Mouse (Mus musculus) gastrocnemius, adult 2 months (tissue): ENCODE measurements around the gene Iyd. TPM values are rescaled to one million over a fixed set of nuclear protein-coding genes. Genes with fewer than 3 reads are reported as not detected.
A peak's percentile ranks its signal among the peaks of the same experiment; 100 is the strongest.
"Not testable (repeated sequence)": the region's sequence is repeated elsewhere in the genome, so short reads cannot be mapped to it uniquely, and the experiment has no call there.

Experiments used
- DNase-seq: peaks from one replicate; pipeline ENCODE4 v3.0.0; 2022
- H3K27ac ChIP-seq: fragments of 200-600 bp; 2 replicates; pipeline ENCODE4 v1.8.1; 2022; ENCODE audit warnings: mild to moderate bottlenecking
- H3K4me3 ChIP-seq: fragments of 200-600 bp; 2 replicates; pipeline ENCODE4 v1.8.1; 2022; ENCODE audit warnings: mild to moderate bottlenecking, moderate library complexity
- CTCF ChIP-seq: fragments of 200-600 bp; IDR thresholded peaks from 2 replicates; pipeline ENCODE4 v1.8.1; 2022; ENCODE audit warnings: antibody characterized with exemption, mild to moderate bottlenecking, moderate library complexity
- intact Hi-C: fragments of 180-260 bp; cut with DNase I; formaldehyde crosslinking; loops from one replicate; pipeline ENCODE4 v1.15.1; 2025
- long read RNA-seq, 2 experiments: library from polyadenylated mRNA; stranded (forward); transcript quantifications; one replicate each; pipeline ENCODE4 v2.0.0; 2021
- total RNA-seq, 2 experiments: library from RNA; stranded (reverse); gene quantifications; 2 replicates each; pipeline ENCODE4 v1.2.3; 2021

The Iyd gene
- total RNA-seq, result not detected
- long read RNA-seq, experiment 1, result 0 reads
- long read RNA-seq, experiment 2, result 0 reads

GRCm38 (mm10) chr10:3540003-3540827 lies at the start of gene Iyd:
Gene Iyd, plus strand, starts transcription at chr10:3540240.
- TF ChIP-seq CTCF, result no peak
- DNase-seq, result no peak
- intact Hi-C loops, result no loop called here
- no peak within 1 kb of the TSS for H3K4me3 ChIP-seq
- no peak within 1 kb of the TSS for H3K27ac ChIP-seq

GRCm38 (mm10) chr10:3496791-3497190 lies 43.2 kb upstream of the Iyd start:
- Histone ChIP-seq H3K27ac (no peak overlapping the region), H3K4me3 (no peak overlapping the region)
- intact Hi-C loops, result no loop called here
- DNase-seq, result no peak
- no peak for TF ChIP-seq CTCF

DNA sequence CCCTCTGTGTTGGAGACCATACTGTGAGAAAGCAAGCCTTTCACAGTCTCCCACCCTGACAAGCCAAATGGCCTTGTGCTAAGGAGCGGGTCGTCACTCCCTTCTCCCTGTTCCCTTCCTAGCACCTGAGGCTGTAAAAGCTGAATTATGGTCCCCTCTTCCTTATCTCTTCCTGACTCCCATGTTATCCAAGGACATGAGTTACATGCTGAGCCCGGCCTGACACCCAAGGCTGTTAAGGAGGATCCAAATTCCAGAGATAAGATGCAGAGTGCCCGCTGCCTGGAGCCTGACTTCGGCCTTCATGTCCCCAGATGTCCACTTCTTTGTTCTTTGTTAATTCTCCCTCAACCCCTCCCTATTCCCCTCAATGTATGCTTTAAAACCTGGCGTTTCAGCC lies 39.2 kb upstream of the Iyd start:
- H3K27ac ChIP-seq, intact Hi-C loops, DNase-seq, H3K4me3 ChIP-seq: not testable (repeated sequence)

DNA sequence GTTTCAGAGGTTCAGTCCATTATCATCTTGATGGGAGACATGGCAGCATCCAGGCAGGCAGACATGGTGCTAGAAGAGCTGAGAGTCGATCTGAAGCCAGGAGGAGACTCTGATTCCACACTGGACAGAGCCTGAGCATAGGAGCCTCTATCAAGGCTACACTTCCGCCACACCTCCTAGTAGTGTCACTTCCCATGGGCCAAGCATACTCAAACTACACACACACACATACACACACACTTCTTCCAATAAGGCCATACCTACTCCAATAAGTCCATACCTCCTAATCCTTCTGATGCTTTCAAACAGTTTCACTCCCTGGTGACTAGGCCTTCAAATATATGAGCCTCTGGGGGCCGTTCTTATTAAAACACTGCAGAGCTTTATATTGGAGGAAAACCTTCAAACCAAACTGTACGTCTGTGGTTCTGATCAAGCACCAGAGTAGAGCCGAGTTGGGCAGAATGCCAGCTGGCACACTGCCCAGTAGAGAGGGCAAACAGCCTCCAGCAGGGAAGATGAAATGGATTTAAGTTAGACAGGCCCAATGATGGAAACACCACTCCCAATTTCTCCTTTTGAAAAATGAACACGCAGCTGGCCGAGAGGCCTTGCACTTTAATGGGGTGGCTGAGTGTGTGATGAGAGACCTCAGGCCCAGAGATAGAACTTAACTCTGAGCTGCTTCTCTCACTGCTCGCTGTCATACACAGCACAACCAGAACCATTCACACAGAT lies 32.4 kb upstream of the Iyd start:
- intact Hi-C loops, result no loop called here
- no peak overlapping the region for H3K27ac ChIP-seq
- no peak overlapping the region for H3K4me3 ChIP-seq
- no peak for TF ChIP-seq CTCF
- DNase-seq, result peak; percentile 51

DNA sequence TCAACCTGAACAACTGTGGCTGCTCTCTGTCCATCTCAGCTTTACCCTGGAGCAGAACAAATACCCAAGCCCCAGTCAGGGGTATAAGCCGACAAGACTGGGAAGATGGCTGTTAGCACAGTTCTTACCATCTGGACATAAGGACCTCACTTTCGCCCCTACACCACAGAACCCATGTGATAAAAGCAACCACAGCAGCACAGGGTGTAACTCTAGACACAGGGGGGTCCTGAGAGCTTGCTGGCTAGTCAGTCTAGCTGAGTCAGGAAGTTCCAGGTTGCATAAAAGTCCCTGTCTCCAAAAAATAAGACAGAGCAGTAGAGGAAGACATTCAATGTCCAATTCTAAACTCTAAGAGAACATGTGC lies 31.8 kb upstream of the Iyd start:
- no peak for DNase-seq
- intact Hi-C loops, result no loop called here
- TF ChIP-seq CTCF, result no peak
- Histone ChIP-seq H3K4me3 (no peak overlapping the region), H3K27ac (no peak overlapping the region)

GRCm38 (mm10) chr10:3508746-3509145 lies 31.3 kb upstream of the Iyd start:
- intact Hi-C loops, result no loop called here
- Histone ChIP-seq H3K27ac (no peak overlapping the region), H3K4me3 (no peak overlapping the region)
- DNase-seq, result no peak
- no peak for TF ChIP-seq CTCF

- H3K4me3 ChIP-seq, result no peak overlapping the region
- no peak for TF ChIP-seq CTCF
- no peak for DNase-seq
- intact Hi-C loops, result no loop called here
- H3K27ac ChIP-seq, result no peak overlapping the region
Observed at GRCm38 (mm10) chr10:3509663-3510277, 30.3 kb upstream of the Iyd start.

GRCm38 (mm10) chr10:3510486-3510885 lies 29.6 kb upstream of the Iyd start:
- no peak for DNase-seq
- TF ChIP-seq CTCF, result no peak
- H3K27ac ChIP-seq, result no peak overlapping the region
- intact Hi-C loops, result no loop called here
- H3K4me3 ChIP-seq, result no peak overlapping the region

- DNase-seq, result no peak
- TF ChIP-seq CTCF, result no peak
- intact Hi-C loops, result no loop called here
- Histone ChIP-seq H3K27ac (no peak overlapping the region), H3K4me3 (no peak overlapping the region)
Observed at GRCm38 (mm10) chr10:3511401-3511800, 28.6 kb upstream of the Iyd start.

- Histone ChIP-seq H3K4me3 (no peak overlapping the region), H3K27ac (no peak overlapping the region)
- intact Hi-C loops, result no loop called here
- DNase-seq, result no peak
- peak; percentile 44 for TF ChIP-seq CTCF
Observed at GRCm38 (mm10) chr10:3512620-3513305, 27.3 kb upstream of the Iyd start.

DNA sequence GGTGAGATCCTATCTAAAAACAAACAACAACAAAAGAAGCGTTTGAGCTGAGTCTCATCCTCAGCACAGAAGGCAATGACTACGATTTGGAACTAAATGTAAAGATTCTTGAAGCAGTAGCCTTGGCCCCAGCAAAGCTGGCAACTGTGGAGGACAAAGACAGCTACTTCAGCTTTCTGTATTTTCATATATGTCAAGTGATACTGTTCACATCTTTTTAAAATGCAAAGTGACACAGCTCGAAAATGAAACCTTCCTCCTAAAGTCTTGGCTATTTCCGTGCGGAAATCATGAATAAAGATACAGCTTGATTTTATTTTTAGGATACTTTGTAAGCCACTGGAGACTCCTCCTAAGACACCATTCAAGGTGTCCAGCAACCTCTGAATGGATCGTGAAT lies 26.1 kb upstream of the Iyd start:
- H3K4me3 ChIP-seq, result no peak overlapping the region
- no peak for TF ChIP-seq CTCF
- intact Hi-C loops, result no loop called here
- H3K27ac ChIP-seq, result no peak overlapping the region
- DNase-seq, result no peak

- Histone ChIP-seq H3K27ac (no peak overlapping the region), H3K4me3 (no peak overlapping the region)
- no peak for TF ChIP-seq CTCF
- intact Hi-C loops, result no loop called here
- no peak for DNase-seq
Observed at GRCm38 (mm10) chr10:3514634-3515033, 25.4 kb upstream of the Iyd start.

DNA sequence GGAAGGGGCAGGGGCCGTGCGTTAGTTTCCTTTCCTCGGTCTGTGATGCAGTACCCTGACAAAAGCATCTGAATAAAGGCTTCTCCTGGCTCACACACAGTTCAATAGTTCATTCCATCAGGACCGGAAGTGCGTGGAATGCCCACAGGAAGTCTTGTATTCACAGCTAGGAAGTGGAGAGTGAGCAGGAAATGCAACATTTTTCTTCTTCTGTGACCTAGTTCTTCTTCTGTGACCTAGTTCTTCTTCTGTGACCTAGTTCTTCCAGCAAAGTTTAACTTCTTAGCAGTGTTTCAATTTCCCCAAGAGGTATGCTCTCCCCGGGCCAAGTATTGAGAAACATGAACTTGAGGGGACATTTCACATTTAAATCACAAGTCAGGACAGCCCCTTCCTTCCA lies 23.6 kb upstream of the Iyd start:
- no peak overlapping the region for H3K27ac ChIP-seq
- TF ChIP-seq CTCF, result no peak
- DNase-seq, result no peak
- no peak overlapping the region for H3K4me3 ChIP-seq
- intact Hi-C loops, result no loop called here
